Mouse (Mus musculus): Measurements from ENCODE around the gene Stx19. TPM values are rescaled to one million over a fixed set of nuclear protein-coding genes. Genes with fewer than 3 reads are reported as not detected.

Gene Stx19
- polyA plus RNA-seq, 1 experiment from 2014 or later: 0.09 TPM

- H3K36me3 ChIP-seq: no peaks in the 10 kb centered on the region
- ATAC-seq (ENCODE audit: low read depth): no peak
- 73% methylated on average over 3 of the region's 3 CpGs for WGBS (ENCODE audit: insufficient replicate concordance)
- no peaks in the 10 kb centered on the region for H3K27me3 ChIP-seq
- no peak overlapping the region for H3K4me3 ChIP-seq (replicated peaks)
- H3K9ac ChIP-seq: no peak overlapping the region
- no peak for DNase-seq
- peaks cover 28% of the 10 kb centered on the region for H3K4me1 ChIP-seq (replicated peaks)
- no peaks in the 10 kb centered on the region for H3K9me3 ChIP-seq (replicated peaks)
- no peak overlapping the region for H3K4me2 ChIP-seq
- H3K27ac ChIP-seq: no peak overlapping the region
Observed at GRCm38 (mm10) chr16:62852464-62853252, 38.2 kb downstream of the Stx19 start.

GRCm38 (mm10) chr16:62853611-62854126 lies 39.2 kb downstream of the Stx19 start:
- Histone ChIP-seq H3K27me3 (no peaks in the 10 kb centered on the region), H3K4me1 (replicated peaks) (peaks cover 28% of the 10 kb centered on the region), H3K27ac (no peak overlapping the region), H3K4me3 (replicated peaks) (peak overlapping the region; percentile 66), H3K4me2 (peak overlapping the region; percentile 84), H3K9ac (peak overlapping the region; percentile 76), H3K9me3 (replicated peaks) (no peaks in the 10 kb centered on the region), H3K36me3 (no peaks in the 10 kb centered on the region)
- 10% methylated on average over 3 of the region's 3 CpGs for WGBS (ENCODE audit: insufficient replicate concordance)
- peak; percentile 30 for ATAC-seq (ENCODE audit: low read depth)
- DNase-seq: no peak

GRCm38 (mm10) chr16:62854191-62855068 lies 40.0 kb downstream of the Stx19 start, which contains the start of gene Pros1:
TSS of gene Pros1 (plus strand) at chr16:62854307.
- Histone ChIP-seq H3K36me3 (no peaks in the 10 kb centered on the region), H3K9me3 (replicated peaks) (no peaks in the 10 kb centered on the region), H3K4me3 (replicated peaks) (peak within 1 kb of the TSS; percentile 66), H3K9ac (peak within 1 kb of the TSS; percentile 76), H3K27me3 (no peaks in the 10 kb centered on the region), H3K4me1 (replicated peaks) (peaks cover 28% of the 10 kb centered on the region), H3K4me2 (peak within 1 kb of the TSS; percentile 84), H3K27ac (peak within 1 kb of the TSS; percentile 37)
- DNase-seq (peak; percentile 53), ATAC-seq (ENCODE audit: low read depth) (peak; percentile 93)
- 2% methylated on average over 36 of the region's 42 CpGs for WGBS (ENCODE audit: insufficient replicate concordance)

GRCm38 (mm10) chr16:62855385-62855784 lies 40.9 kb downstream of the Stx19 start:
- no peak for ATAC-seq (ENCODE audit: low read depth)
- Histone ChIP-seq H3K4me2 (peak overlapping the region; percentile 23; the same call in 1 of the 2 replicates), H3K9ac (no peak overlapping the region), H3K4me3 (replicated peaks) (no peak overlapping the region; the same call in 1 of the 2 replicates), H3K9me3 (replicated peaks) (no peaks in the 10 kb centered on the region), H3K27me3 (no peaks in the 10 kb centered on the region), H3K4me1 (replicated peaks) (peaks cover 28% of the 10 kb centered on the region), H3K36me3 (no peaks in the 10 kb centered on the region), H3K27ac (no peak overlapping the region)
- DNase-seq: no peak
- WGBS (ENCODE audit: insufficient replicate concordance): 39% methylated on average over 6 of the region's 6 CpGs

- Histone ChIP-seq H3K27me3 (no peaks in the 10 kb centered on the region), H3K4me3 (replicated peaks) (no peak overlapping the region), H3K4me1 (replicated peaks) (peaks cover 28% of the 10 kb centered on the region), H3K4me2 (no peak overlapping the region), H3K9ac (no peak overlapping the region), H3K36me3 (no peaks in the 10 kb centered on the region), H3K9me3 (replicated peaks) (no peaks in the 10 kb centered on the region), H3K27ac (no peak overlapping the region)
- DNase-seq: no peak
- WGBS (ENCODE audit: insufficient replicate concordance): 38% methylated on average over 2 of the region's 2 CpGs
- ATAC-seq (ENCODE audit: low read depth): no peak
Observed at GRCm38 (mm10) chr16:62856273-62856672, 41.8 kb downstream of the Stx19 start.

- whole genome bisulfite sequencing (ENCODE audit: insufficient replicate concordance): 50% methylated on average over 2 of the region's 2 CpGs
- Histone ChIP-seq H3K4me3 (replicated peaks) (no peak overlapping the region), H3K9me3 (replicated peaks) (no peaks in the 10 kb centered on the region), H3K27ac (no peak overlapping the region), H3K36me3 (no peaks in the 10 kb centered on the region), H3K9ac (no peak overlapping the region), H3K4me1 (replicated peaks) (peaks cover 28% of the 10 kb centered on the region), H3K27me3 (no peaks in the 10 kb centered on the region), H3K4me2 (no peak overlapping the region)
- no peak for DNase-seq
- ATAC-seq (ENCODE audit: low read depth): no peak
Observed at GRCm38 (mm10) chr16:62857498-62857897, 43.0 kb downstream of the Stx19 start.

GRCm38 (mm10) chr16:62858018-62858417 lies 43.5 kb downstream of the Stx19 start:
- Histone ChIP-seq H3K4me1 (replicated peaks) (peaks cover 28% of the 10 kb centered on the region), H3K4me3 (replicated peaks) (no peak overlapping the region), H3K9ac (no peak overlapping the region), H3K27me3 (no peaks in the 10 kb centered on the region), H3K27ac (no peak overlapping the region), H3K36me3 (no peaks in the 10 kb centered on the region), H3K9me3 (replicated peaks) (no peaks in the 10 kb centered on the region), H3K4me2 (no peak overlapping the region)
- ATAC-seq (ENCODE audit: low read depth): no peak
- DNase-seq: no peak
- 85% methylated on average over 1 of the region's 1 CpGs for WGBS (ENCODE audit: insufficient replicate concordance)

- DNase-seq: no peak
- Histone ChIP-seq H3K27me3 (no peaks in the 10 kb centered on the region), H3K36me3 (no peaks in the 10 kb centered on the region), H3K27ac (no peak overlapping the region), H3K4me2 (no peak overlapping the region), H3K9me3 (replicated peaks) (no peaks in the 10 kb centered on the region), H3K4me3 (replicated peaks) (no peak overlapping the region), H3K9ac (no peak overlapping the region), H3K4me1 (replicated peaks) (peaks cover 10% of the 10 kb centered on the region)
- WGBS (ENCODE audit: insufficient replicate concordance): 63% methylated on average over 1 of the region's 1 CpGs
- ATAC-seq (ENCODE audit: low read depth): no peak
Observed at GRCm38 (mm10) chr16:62860140-62860539, 45.7 kb downstream of the Stx19 start.

GRCm38 (mm10) chr16:62861455-62861854 lies 47.0 kb downstream of the Stx19 start:
- Histone ChIP-seq H3K27ac (no peak overlapping the region), H3K27me3 (no peaks in the 10 kb centered on the region), H3K4me3 (replicated peaks) (no peak overlapping the region), H3K9ac (no peak overlapping the region), H3K36me3 (no peaks in the 10 kb centered on the region), H3K4me2 (no peak overlapping the region), H3K4me1 (replicated peaks) (no peaks in the 10 kb centered on the region), H3K9me3 (replicated peaks) (no peaks in the 10 kb centered on the region)
- no peak for DNase-seq
- ATAC-seq (ENCODE audit: low read depth): no peak
- WGBS (ENCODE audit: insufficient replicate concordance): 30% methylated on average over 6 of the region's 6 CpGs

- DNase-seq (no peak), ATAC-seq (ENCODE audit: low read depth) (no peak)
- Histone ChIP-seq H3K27ac (no peak overlapping the region), H3K4me3 (replicated peaks) (no peak overlapping the region), H3K4me1 (replicated peaks) (no peaks in the 10 kb centered on the region), H3K4me2 (no peak overlapping the region), H3K9ac (no peak overlapping the region), H3K9me3 (replicated peaks) (no peaks in the 10 kb centered on the region), H3K36me3 (no peaks in the 10 kb centered on the region), H3K27me3 (no peaks in the 10 kb centered on the region)
- WGBS (ENCODE audit: insufficient replicate concordance): 67% methylated on average over 5 of the region's 5 CpGs
Observed at GRCm38 (mm10) chr16:62872688-62873117, 58.2 kb downstream of the Stx19 start.

GRCm38 (mm10) chr16:62873180-62873579 lies 58.7 kb downstream of the Stx19 start:
- H3K4me3 ChIP-seq (replicated peaks): no peak overlapping the region
- H3K36me3 ChIP-seq: no peaks in the 10 kb centered on the region
- no peak overlapping the region for H3K27ac ChIP-seq
- DNase-seq: no peak
- H3K27me3 ChIP-seq: no peaks in the 10 kb centered on the region
- no peak overlapping the region for H3K4me2 ChIP-seq
- 67% methylated on average over 4 of the region's 4 CpGs for WGBS (ENCODE audit: insufficient replicate concordance)
- no peaks in the 10 kb centered on the region for H3K9me3 ChIP-seq (replicated peaks)
- H3K9ac ChIP-seq: no peak overlapping the region
- no peaks in the 10 kb centered on the region for H3K4me1 ChIP-seq (replicated peaks)
- ATAC-seq (ENCODE audit: low read depth): no peak
